Mouse (Mus musculus): Measurements from ENCODE around the gene F5.

DNA sequence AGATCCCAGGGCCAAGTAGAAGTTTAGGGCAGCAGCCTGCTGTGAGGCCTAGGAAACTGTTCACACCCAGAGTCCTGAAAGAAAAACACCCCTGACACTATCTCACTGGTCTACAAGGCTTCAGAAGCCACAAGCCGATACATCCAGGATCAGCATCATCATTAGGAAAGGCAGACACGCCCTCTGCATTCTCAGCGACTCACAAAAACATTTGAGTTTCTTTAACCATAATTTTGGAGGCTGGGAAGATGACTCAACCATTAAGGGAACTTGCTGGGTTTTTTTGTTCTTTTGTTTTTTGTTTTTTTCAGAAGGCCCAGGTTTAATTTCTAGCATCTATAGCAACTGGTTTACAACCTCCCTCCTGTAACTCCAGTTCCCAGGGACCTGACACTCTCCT lies 27.8 kb upstream of the F5 start:
- no peak for TF ChIP-seq EP300 (IDR thresholded peaks at IDR 0.05; ENCODE audit: low read depth in 1 of 2, low read length in 2 of 2)
- TF ChIP-seq POLR2AphosphoS5 (IDR thresholded peaks at IDR 0.05; ENCODE audit: borderline replicate concordance, low read depth, low read length): no peak
- TF ChIP-seq NELFE (IDR thresholded peaks at IDR 0.05; ENCODE audit: low read depth, low read length): no peak
- TF ChIP-seq CTCF (IDR thresholded peaks at IDR 0.05 in 2 of 3, conservative IDR thresholded peaks at IDR 0.05 in 1 of 3; ENCODE audit: control insufficient read depth in 1 of 3, insufficient read depth in 1 of 3, low read depth in 2 of 3, low read length in 3 of 3, poor library complexity in 1 of 3, severe bottlenecking in 1 of 3): no peak
- no peak for TF ChIP-seq POLR2A (IDR thresholded peaks at IDR 0.05; ENCODE audit: control insufficient read depth in 1 of 2, insufficient read depth in 1 of 2, low read depth in 1 of 2, low read length in 2 of 2, poor library complexity in 1 of 2)

Measured in MEL (cell line).